13 mouse cellular contexts compared by ENCODE assay signal in the genomic region with DNA sequence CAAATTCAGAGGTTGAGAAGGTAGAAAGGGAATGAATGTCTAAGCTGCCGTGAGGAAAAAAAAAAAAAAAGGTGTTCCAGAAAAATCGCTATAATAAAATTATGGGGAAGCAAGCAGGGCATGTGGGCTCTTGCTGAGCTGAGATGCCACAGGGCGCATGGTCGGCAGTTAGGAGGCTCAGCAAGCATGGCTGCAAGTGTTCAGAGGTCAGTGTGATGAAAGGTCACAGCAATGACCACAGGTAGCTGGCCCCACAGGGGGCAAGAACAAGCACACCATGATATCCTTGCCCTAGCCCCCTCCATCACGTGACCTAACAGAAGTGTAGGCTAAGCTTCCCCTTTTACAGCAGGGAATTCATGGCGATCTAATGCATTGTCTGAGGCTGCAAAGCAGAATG. TPM values are rescaled to one million over a fixed set of nuclear protein-coding genes. Genes with fewer than 3 reads are reported as not detected.
DNase-seq lines count a peak whose midpoint lies in the region.
"Had no signal": no experiment of that assay in that cellular context is flagged by ENCODE, and none has a peak within 500 bp of the region (broad histone marks: within the 10 kb centered on the region; RNA-seq: fewer than 3 reads in every experiment).

No protein-coding gene starts in this region.

- peak; percentile 33 for DNase-seq in kidney, adult 11 months
- DNase-seq in kidney, postnatal 10 days: no peak
- peak; percentile 11 to 65 for DNase-seq in kidney, postnatal 25 days
- no peak for DNase-seq in kidney, postnatal 4 days
- DNase-seq in R1 (ENCODE audit: low read depth, low spot score): peak; percentile 43
- no peak for DNase-seq in adrenal gland, postnatal 36 days
- DNase-seq in frontal cortex, postnatal 36 days (ENCODE audit: low spot score in 2 of 2): no peak
- DNase-seq: adrenal gland, postnatal 14 days; cerebellum, adult 2 months; cerebellum, postnatal 10 days; gastrocnemius, postnatal 36 days; heart, adult 18-20 months; heart, postnatal 14 days had no signal

RNA-seq across cellular contexts. Expression of a gene that starts 12.8 kb away (rescaled TPM):
- 10 to 100 TPM; 42.0 to 63.8 TPM for total RNA-seq in adrenal gland, postnatal 36 days (2021)

Comparison
In these comparisons a context has a peak if more than half of its experiments do, and no peak if none do; other contexts are left out.
1. DNase-seq: peak in kidney, adult 11 months (single experiment), kidney, postnatal 25 days (2 of 2) and R1 (single experiment); none in kidney, postnatal 10 days (single experiment), kidney, postnatal 4 days (0 of 2), adrenal gland, postnatal 36 days (0 of 2) and frontal cortex, postnatal 36 days (0 of 2).